Mouse (Mus musculus): ENCODE measurements around the gene Klk1b21. TPM values are rescaled to one million over a fixed set of nuclear protein-coding genes. Genes with fewer than 3 reads are reported as not detected.
"Not testable (repeated sequence)": the region's sequence is repeated elsewhere in the genome, so short reads cannot be mapped to it uniquely, and the experiment has no call there.

Gene Klk1b21
- polyA plus RNA-seq (2015; fragmentation: Nextera tagmentation; extraction: Ambion mirVana), result not detected in 2 replicates

- H3K27me3 ChIP-seq (ENCODE audit: insufficient read depth, low read length); H3K27ac ChIP-seq (ENCODE audit: low read length); H3K4me2 ChIP-seq (replicated peaks; ENCODE audit: low read depth, low read length); H3K4me1 ChIP-seq (ENCODE audit: insufficient read depth, low read length); H3K9me3 ChIP-seq (ENCODE audit: low read length); H3K4me3 ChIP-seq (ENCODE audit: low read length); H3K9ac ChIP-seq (replicated peaks; ENCODE audit: low read length); ATAC-seq (ENCODE audit: low FRiP score, low TSS enrichment); H3K36me3 ChIP-seq (ENCODE audit: insufficient read depth, low read length): not testable (repeated sequence)
- WGBS, result 62% methylated on average over 3 of the region's 3 CpGs
Measured at GRCm38 (mm10) chr7:44102028-44102427, at the start of gene Klk1b21. Gene Klk1b21, plus strand, starts transcription at chr7:44102328.

DNA sequence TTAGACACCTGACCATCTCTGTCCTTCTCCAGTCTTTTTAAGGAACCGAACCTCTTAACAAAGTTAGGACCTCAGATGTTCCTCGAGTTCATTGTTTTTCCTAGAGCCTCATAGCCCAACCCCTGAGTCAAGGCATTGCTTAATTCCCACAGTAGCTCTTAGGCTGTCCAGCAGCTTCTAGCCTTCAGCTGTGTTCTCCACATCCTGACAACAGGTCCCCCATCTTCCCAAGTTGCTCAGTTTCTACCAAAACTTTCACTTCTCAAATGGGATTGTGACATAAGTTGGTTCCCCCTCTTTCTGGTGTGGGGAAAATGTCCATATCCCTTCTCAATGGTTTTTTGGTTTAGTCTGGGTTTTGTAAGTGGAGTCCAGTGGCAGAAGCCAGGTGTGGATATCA lies 30.0 kb upstream of the Klk1b21 start:
- H3K9me3 ChIP-seq (ENCODE audit: low read length), result no peaks in the 10 kb centered on the region
- no peaks in the 10 kb centered on the region for H3K36me3 ChIP-seq (ENCODE audit: insufficient read depth, low read length)
- 78% methylated on average over 2 of the region's 2 CpGs for WGBS
- H3K4me3 ChIP-seq (ENCODE audit: low read length), result no peak overlapping the region
- H3K9ac ChIP-seq (replicated peaks; ENCODE audit: low read length), result no peak overlapping the region
- no peaks in the 10 kb centered on the region for H3K4me1 ChIP-seq (ENCODE audit: insufficient read depth, low read length)
- no peak for ATAC-seq (ENCODE audit: low FRiP score, low TSS enrichment)
- H3K4me2 ChIP-seq (replicated peaks; ENCODE audit: low read depth, low read length), result no peak overlapping the region
- no peaks in the 10 kb centered on the region for H3K27me3 ChIP-seq (ENCODE audit: insufficient read depth, low read length)
- no peak overlapping the region for H3K27ac ChIP-seq (ENCODE audit: low read length)

GRCm38 (mm10) chr7:44077703-44078102 lies 24.4 kb upstream of the Klk1b21 start:
- WGBS, result 83% methylated on average over 1 of the region's 1 CpGs
- no peak overlapping the region for H3K27ac ChIP-seq (ENCODE audit: low read length)
- H3K27me3 ChIP-seq (ENCODE audit: insufficient read depth, low read length), result no peaks in the 10 kb centered on the region
- no peak overlapping the region for H3K9ac ChIP-seq (replicated peaks; ENCODE audit: low read length)
- H3K4me1 ChIP-seq (ENCODE audit: insufficient read depth, low read length), result no peaks in the 10 kb centered on the region
- H3K9me3 ChIP-seq (ENCODE audit: low read length), result 0 out of 2 replicates have a peak, but pooled peaks cover 2% of the 10 kb centered on the region
- no peak for ATAC-seq (ENCODE audit: low FRiP score, low TSS enrichment)
- no peak overlapping the region for H3K4me3 ChIP-seq (ENCODE audit: low read length)
- H3K4me2 ChIP-seq (replicated peaks; ENCODE audit: low read depth, low read length), result no peak overlapping the region
- no peaks in the 10 kb centered on the region for H3K36me3 ChIP-seq (ENCODE audit: insufficient read depth, low read length)

- H3K4me1 ChIP-seq (ENCODE audit: insufficient read depth, low read length), result no peaks in the 10 kb centered on the region
- no peaks in the 10 kb centered on the region for H3K9me3 ChIP-seq (ENCODE audit: low read length)
- 84% methylated on average over 1 of the region's 1 CpGs for WGBS
- H3K4me2 ChIP-seq (replicated peaks; ENCODE audit: low read depth, low read length), result no peak overlapping the region
- ATAC-seq (ENCODE audit: low FRiP score, low TSS enrichment), result no peak
- no peak overlapping the region for H3K27ac ChIP-seq (ENCODE audit: low read length)
- no peak overlapping the region for H3K4me3 ChIP-seq (ENCODE audit: low read length)
- no peaks in the 10 kb centered on the region for H3K36me3 ChIP-seq (ENCODE audit: insufficient read depth, low read length)
- no peaks in the 10 kb centered on the region for H3K27me3 ChIP-seq (ENCODE audit: insufficient read depth, low read length)
- H3K9ac ChIP-seq (replicated peaks; ENCODE audit: low read length), result no peak overlapping the region
Measured at GRCm38 (mm10) chr7:44096111-44096510, 6.0 kb upstream of the Klk1b21 start.

DNA sequence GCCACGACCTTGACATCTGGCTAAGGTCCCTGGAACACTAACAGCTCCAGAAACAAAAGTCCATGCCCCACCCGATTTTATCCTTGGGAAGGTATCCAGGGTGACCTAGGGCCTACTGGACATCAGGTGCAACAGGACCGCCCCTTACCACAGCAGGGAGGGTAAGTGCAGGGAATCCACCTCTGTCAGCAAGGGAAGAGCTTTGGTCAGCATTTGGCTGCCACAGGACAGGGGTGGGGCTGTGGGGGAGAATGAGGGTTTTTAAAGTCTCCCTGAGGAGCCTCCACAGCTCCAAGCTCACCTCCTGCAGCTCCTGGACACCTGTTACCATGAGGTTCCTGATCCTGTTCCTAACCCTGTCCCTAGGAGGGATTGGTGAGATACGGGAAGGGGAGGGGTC lies 10.2 kb downstream of the Klk1b21 start, which contains the start of gene Klk1b22:
Gene Klk1b22, plus strand, starts transcription at position 301 of the 400 bp plus-strand sequence.
- Histone ChIP-seq H3K9ac (replicated peaks; ENCODE audit: low read length) (no peak within 1 kb of the TSS), H3K9me3 (ENCODE audit: low read length) (no peaks in the 10 kb centered on the region), H3K27ac (ENCODE audit: low read length) (no peak within 1 kb of the TSS), H3K27me3 (ENCODE audit: insufficient read depth, low read length) (no peaks in the 10 kb centered on the region), H3K4me3 (ENCODE audit: low read length) (no peak within 1 kb of the TSS), H3K4me1 (ENCODE audit: insufficient read depth, low read length) (no peaks in the 10 kb centered on the region), H3K36me3 (ENCODE audit: insufficient read depth, low read length) (no peaks in the 10 kb centered on the region), H3K4me2 (replicated peaks; ENCODE audit: low read depth, low read length) (no peak within 1 kb of the TSS)
- no peak for ATAC-seq (ENCODE audit: low FRiP score, low TSS enrichment)
- 65% methylated on average over 4 of the region's 4 CpGs for WGBS

DNA sequence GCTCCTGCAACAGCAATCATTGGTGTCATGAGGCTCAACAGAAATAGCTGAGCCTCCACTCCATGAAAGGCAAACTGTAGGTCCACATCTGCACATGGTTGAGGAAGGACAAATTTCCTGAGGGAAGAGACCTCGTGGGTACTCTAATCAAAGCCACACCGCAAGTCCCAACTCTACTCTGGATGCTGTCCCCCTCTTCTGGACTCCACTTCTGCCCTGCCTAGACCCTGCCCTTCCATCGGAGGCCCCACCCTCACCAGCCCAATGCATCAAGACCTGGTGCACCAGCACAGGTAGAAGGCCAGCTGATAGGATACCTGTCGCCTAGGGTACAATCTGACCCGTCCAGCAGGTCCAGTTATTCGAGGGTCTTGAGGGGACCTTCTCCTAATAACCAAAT lies 21.3 kb downstream of the Klk1b21 start:
- Histone ChIP-seq H3K4me2 (replicated peaks; ENCODE audit: low read depth, low read length) (no peak overlapping the region), H3K27me3 (ENCODE audit: insufficient read depth, low read length) (no peaks in the 10 kb centered on the region), H3K4me3 (ENCODE audit: low read length) (no peak overlapping the region), H3K4me1 (ENCODE audit: insufficient read depth, low read length) (no peaks in the 10 kb centered on the region), H3K27ac (ENCODE audit: low read length) (no peak overlapping the region), H3K9me3 (ENCODE audit: low read length) (no peaks in the 10 kb centered on the region), H3K9ac (replicated peaks; ENCODE audit: low read length) (no peak overlapping the region), H3K36me3 (ENCODE audit: insufficient read depth, low read length) (no peaks in the 10 kb centered on the region)
- WGBS, result 91% methylated on average over 6 of the region's 6 CpGs
- ATAC-seq (ENCODE audit: low FRiP score, low TSS enrichment), result no peak

- Histone ChIP-seq H3K9me3 (ENCODE audit: low read length) (no peaks in the 10 kb centered on the region), H3K4me1 (ENCODE audit: insufficient read depth, low read length) (no peaks in the 10 kb centered on the region), H3K4me3 (ENCODE audit: low read length) (no peak within 1 kb of the TSS), H3K9ac (replicated peaks; ENCODE audit: low read length) (no peak within 1 kb of the TSS), H3K4me2 (replicated peaks; ENCODE audit: low read depth, low read length) (no peak within 1 kb of the TSS), H3K36me3 (ENCODE audit: insufficient read depth, low read length) (no peaks in the 10 kb centered on the region), H3K27ac (ENCODE audit: low read length) (no peak within 1 kb of the TSS), H3K27me3 (ENCODE audit: insufficient read depth, low read length) (no peaks in the 10 kb centered on the region)
- 85% methylated on average over 3 of the region's 3 CpGs for WGBS
- no peak for ATAC-seq (ENCODE audit: low FRiP score, low TSS enrichment)
Measured at GRCm38 (mm10) chr7:44136467-44136866, 34.3 kb downstream of the Klk1b21 start, which contains the start of gene Klk1b16. Gene Klk1b16, plus strand, starts transcription at chr7:44136767.

Other genes starting within 250 kb of the Klk1b21 start
- not detected in 2 replicates for gene Klk4, start 221.2 kb upstream of the Klk1b21 start, polyA plus RNA-seq (2015; fragmentation: Nextera tagmentation; extraction: Ambion mirVana)
- not detected in 2 replicates for gene Klk15, start 168.6 kb upstream of the Klk1b21 start, polyA plus RNA-seq (2015; fragmentation: Nextera tagmentation; extraction: Ambion mirVana)
- gene Klk1b8, start 151.7 kb upstream of the Klk1b21 start, polyA plus RNA-seq (2015; fragmentation: Nextera tagmentation; extraction: Ambion mirVana), result not detected in 2 replicates
- gene Klk1b1, start 135.6 kb upstream of the Klk1b21 start, polyA plus RNA-seq (2015; fragmentation: Nextera tagmentation; extraction: Ambion mirVana), result not detected in 2 replicates
- not detected in 2 replicates for gene Klk1b9, start 126.3 kb upstream of the Klk1b21 start, polyA plus RNA-seq (2015; fragmentation: Nextera tagmentation; extraction: Ambion mirVana)
- not detected in 2 replicates for gene Klk1b11, start 106.5 kb upstream of the Klk1b21 start, polyA plus RNA-seq (2015; fragmentation: Nextera tagmentation; extraction: Ambion mirVana)
- gene Klk1b26, start 90.2 kb upstream of the Klk1b21 start, polyA plus RNA-seq (2015; fragmentation: Nextera tagmentation; extraction: Ambion mirVana), result not detected in 2 replicates
- not detected in 2 replicates for gene Klk1b27, start 50.0 kb upstream of the Klk1b21 start, polyA plus RNA-seq (2015; fragmentation: Nextera tagmentation; extraction: Ambion mirVana)
- not detected in 2 replicates for gene Klk1b22, start 10.3 kb downstream of the Klk1b21 start, polyA plus RNA-seq (2015; fragmentation: Nextera tagmentation; extraction: Ambion mirVana)
- gene Klk1b16, start 34.4 kb downstream of the Klk1b21 start, polyA plus RNA-seq (2015; fragmentation: Nextera tagmentation; extraction: Ambion mirVana), result not detected in 2 replicates
- gene Klk1b24, start 85.9 kb downstream of the Klk1b21 start, polyA plus RNA-seq (2015; fragmentation: Nextera tagmentation; extraction: Ambion mirVana), result not detected in 2 replicates
- 0.19 TPM in 1 of 2 replicates, not detected in the other for gene Klk1b3, start 95.9 kb downstream of the Klk1b21 start, polyA plus RNA-seq (2015; fragmentation: Nextera tagmentation; extraction: Ambion mirVana)
- not detected in 2 replicates for gene Klk1b4, start 105.1 kb downstream of the Klk1b21 start, polyA plus RNA-seq (2015; fragmentation: Nextera tagmentation; extraction: Ambion mirVana)
- 0.15 TPM in 1 of 2 replicates, not detected in the other for gene Klk1b5, start 113.6 kb downstream of the Klk1b21 start, polyA plus RNA-seq (2015; fragmentation: Nextera tagmentation; extraction: Ambion mirVana)
- gene Klk1, start 123.0 kb downstream of the Klk1b21 start, polyA plus RNA-seq (2015; fragmentation: Nextera tagmentation; extraction: Ambion mirVana), result 7.2 and 10.9 TPM in 2 replicates
- 0.26 TPM in 1 of 2 replicates, not detected in the other for gene Gm36864, start 133.8 kb downstream of the Klk1b21 start, polyA plus RNA-seq (2015; fragmentation: Nextera tagmentation; extraction: Ambion mirVana)
- gene 1700028J19Rik, start 144.4 kb downstream of the Klk1b21 start, polyA plus RNA-seq (2015; fragmentation: Nextera tagmentation; extraction: Ambion mirVana), result 1.9 and 2.0 TPM in 2 replicates
- gene 2410002F23Rik, start 144.4 kb downstream of the Klk1b21 start, polyA plus RNA-seq (2015; fragmentation: Nextera tagmentation; extraction: Ambion mirVana), result 178 and 180 TPM in 2 replicates
- not detected in 2 replicates for gene Acp4, start 155.1 kb downstream of the Klk1b21 start, polyA plus RNA-seq (2015; fragmentation: Nextera tagmentation; extraction: Ambion mirVana)
- not detected in 2 replicates for gene Gm15517, start 159.1 kb downstream of the Klk1b21 start, polyA plus RNA-seq (2015; fragmentation: Nextera tagmentation; extraction: Ambion mirVana)
- 3.6 and 5.8 TPM in 2 replicates for gene Clec11a, start 204.6 kb downstream of the Klk1b21 start, polyA plus RNA-seq (2015; fragmentation: Nextera tagmentation; extraction: Ambion mirVana)
- 1.5 and 1.7 TPM in 2 replicates for gene Shank1, start 207.9 kb downstream of the Klk1b21 start, polyA plus RNA-seq (2015; fragmentation: Nextera tagmentation; extraction: Ambion mirVana)